Mouse (Mus musculus) c-Kit-positive CD71-positive TER-119-negative erythroid progenitor cells, embryonic 14.5 days (primary cell): Measurements from ENCODE around the gene Olfr194.
"Not testable (repeated sequence)": the region's sequence is repeated elsewhere in the genome, so short reads cannot be mapped to it uniquely, and the experiment has no call there.

Source experiments
- DNase-seq: peaks from one replicate; pipeline ENCODE4 v3.0.0-alpha.2; 2013; ENCODE audit warnings: low read depth

Olfr194 gene

GRCm38 (mm10) chr16:59120969-59121368, at the start of gene Olfr194:
TSS of gene Olfr194 (minus strand) at chr16:59121069.
- no peak for DNase-seq

GRCm38 (mm10) chr16:59170354-59170753, 49.5 kb upstream of the Olfr194 start, which contains the start of gene Olfr196:
TSS of gene Olfr196 (minus strand) at chr16:59170454.
- DNase-seq, result no peak

DNA sequence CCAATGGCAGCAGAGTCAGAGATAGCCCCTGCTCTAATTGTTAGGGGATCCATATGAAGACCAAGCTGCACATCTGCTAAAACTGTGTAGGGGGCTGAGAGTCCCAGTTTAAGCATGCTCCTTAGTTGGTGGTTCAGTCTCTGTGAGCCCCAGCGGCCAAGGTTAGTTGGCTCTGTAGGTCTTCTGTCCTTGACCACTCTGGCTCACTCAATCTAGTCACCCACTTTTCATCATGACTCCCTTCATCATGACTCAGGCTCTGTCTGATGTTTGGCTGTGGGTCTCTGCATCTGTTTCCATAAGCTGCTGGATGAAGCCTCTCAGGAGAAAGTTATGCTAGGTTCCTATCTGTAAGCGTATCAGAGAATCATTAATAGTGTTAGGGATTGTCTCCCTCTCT, 31.1 kb upstream of the Olfr194 start:
- DNase-seq, result no peak

GRCm38 (mm10) chr16:59146746-59147145, 25.9 kb upstream of the Olfr194 start, which contains the start of gene Olfr195:
TSS of gene Olfr195 (plus strand) at chr16:59147046.
- DNase-seq, result no peak

- DNase-seq, result no peak
Measured at GRCm38 (mm10) chr16:59141105-59141504, 20.2 kb upstream of the Olfr194 start.

- no peak for DNase-seq
Measured at GRCm38 (mm10) chr16:59130740-59131139, 9.9 kb upstream of the Olfr194 start.

DNA sequence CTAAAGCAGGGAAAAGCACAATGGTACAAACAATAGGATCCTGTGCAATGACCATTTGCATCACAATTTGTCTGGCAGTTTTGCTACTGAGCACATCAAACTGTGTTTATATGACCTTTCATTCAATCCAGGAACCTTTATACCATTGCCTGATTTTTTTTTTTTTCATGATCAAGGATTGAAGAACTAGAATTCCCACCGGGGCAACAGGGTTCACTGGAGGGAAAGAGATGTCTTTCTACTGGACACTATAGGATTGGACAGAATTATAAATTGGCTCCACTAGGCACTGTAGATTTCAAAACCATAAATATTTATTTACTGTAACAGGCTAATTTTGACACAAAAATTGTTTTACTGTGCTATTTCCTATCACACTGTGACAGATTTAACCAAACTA, 9.1 kb downstream of the Olfr194 start, which contains the start of gene Olfr193:
Gene Olfr193 (minus strand): TSS at position 101 of the 400 bp plus-strand sequence.
- no peak for DNase-seq

DNA sequence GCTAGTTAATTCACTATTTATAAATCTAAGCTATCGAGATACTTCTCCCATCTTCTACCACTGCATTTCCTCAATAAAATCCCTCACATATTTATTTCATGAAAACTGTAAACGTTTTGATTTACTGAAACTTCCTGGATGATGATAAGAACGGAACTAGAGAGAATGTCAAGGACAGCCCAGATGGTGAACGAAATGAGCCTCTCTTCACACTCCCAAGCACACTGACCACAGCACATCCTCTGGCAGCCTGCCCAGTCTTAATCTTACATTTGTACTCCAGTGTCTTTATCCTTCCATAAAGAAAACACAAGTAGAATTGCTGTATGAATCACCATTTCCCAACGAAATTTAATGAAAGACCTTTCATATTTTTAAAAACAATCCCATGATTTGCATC, 12.3 kb downstream of the Olfr194 start:
- not testable (repeated sequence) for DNase-seq

DNA sequence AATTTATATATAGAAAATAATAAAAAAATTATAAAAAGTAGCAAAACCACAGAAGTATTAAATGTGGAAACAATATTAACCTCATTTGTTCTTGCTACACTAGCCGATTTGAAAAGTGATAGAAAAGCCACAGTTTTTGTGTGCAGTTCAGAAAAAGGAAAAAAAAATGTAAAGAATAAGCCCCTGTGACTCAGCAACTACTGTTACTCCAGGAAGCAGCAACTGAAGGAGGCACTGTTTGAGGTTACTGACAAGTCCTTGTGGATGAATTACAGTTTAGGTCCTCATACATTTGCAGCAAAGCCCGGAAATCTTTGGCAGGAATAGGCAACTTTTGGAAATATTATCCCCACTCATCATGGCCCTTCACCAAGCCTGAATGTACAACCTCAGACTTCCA, 15.6 kb downstream of the Olfr194 start:
- no peak for DNase-seq

DNA sequence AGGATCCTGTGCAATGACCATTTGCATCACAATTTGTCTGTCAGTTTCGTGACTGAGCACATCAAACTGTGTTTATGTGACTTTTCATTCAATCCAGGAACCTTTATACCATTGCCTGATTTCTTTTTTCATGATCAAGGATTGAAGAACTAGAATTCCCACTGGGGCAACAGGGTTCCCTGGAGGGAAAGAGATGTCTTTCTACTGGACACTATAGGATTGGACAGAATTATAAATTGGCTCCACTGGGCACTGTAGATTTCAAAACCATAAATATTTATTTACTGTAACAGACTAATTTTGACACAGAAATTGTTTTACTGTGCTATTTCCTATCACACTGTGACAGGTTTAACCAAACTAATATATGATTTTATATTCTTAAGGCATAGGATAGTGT, 31.1 kb downstream of the Olfr194 start, which contains the start of gene Olfr191:
Gene Olfr191 (minus strand): TSS at position 101 of the 400 bp plus-strand sequence.
- not testable (repeated sequence) for DNase-seq

DNA sequence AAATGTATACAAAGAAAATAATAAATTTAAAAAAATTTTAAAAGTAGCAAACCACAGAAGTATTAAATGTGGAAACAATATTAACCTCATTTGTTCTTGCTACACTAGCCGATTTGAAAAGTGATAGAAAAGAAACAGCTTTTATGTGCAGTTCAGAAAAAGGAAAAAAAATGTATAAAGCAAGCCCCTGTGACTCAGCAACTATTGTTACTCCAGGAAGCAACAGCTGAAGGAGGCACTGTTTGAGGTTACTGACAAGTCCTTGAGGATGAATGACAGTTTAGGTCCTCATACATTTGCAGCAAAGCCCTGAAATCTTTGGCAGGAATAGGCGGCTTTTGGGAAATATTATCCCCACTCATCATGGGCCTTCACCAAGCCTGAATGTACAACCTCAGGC, 39.8 kb downstream of the Olfr194 start:
- not testable (repeated sequence) for DNase-seq

GRCm38 (mm10) chr16:59077905-59078304, 43.0 kb downstream of the Olfr194 start, which contains the start of gene Olfr190:
TSS of gene Olfr190 (minus strand) at chr16:59078005.
- DNase-seq, result no peak

DNA sequence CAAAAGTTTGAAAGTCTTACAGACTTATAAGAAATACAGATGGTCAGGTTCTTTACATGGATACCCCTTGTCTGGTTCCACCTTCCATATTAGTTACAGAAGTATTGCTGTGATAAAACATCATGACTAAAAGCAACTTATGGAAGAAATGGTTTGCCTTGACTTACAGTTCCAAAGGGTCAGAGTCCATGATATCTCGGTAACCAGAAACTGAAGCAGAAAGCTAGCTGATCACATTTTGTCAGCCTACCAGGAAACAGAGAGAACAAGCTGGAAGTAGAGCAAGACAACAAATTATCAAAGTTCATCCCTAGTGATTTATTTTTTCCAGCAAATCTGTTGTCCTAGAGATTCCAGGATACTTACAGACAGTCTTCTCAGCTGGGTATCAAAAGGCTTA, 47.3 kb downstream of the Olfr194 start:
- no peak for DNase-seq

- DNase-seq, result no peak
Measured at GRCm38 (mm10) chr16:59071755-59072154, 49.1 kb downstream of the Olfr194 start.
